Mouse (Mus musculus): ENCODE measurements around the gene Arl15. TPM values are rescaled to one million over a fixed set of nuclear protein-coding genes. Genes with fewer than 3 reads are reported as not detected.

Gene Arl15
- total and polyA plus RNA-seq, 3 experiments = 3.2 to 9.6 (median 9.1) TPM

- Histone ChIP-seq H3K9ac (ENCODE audit: low read depth, low read length) (no peak overlapping the region), H3K4me1 (ENCODE audit: control insufficient read depth, insufficient read depth, low read length) (peaks cover 3% of the 10 kb centered on the region), H3K79me2 (replicated peaks; ENCODE audit: control insufficient read depth, insufficient read depth, low read length) (peaks cover 12% of the 10 kb centered on the region), H3K27me3 (ENCODE audit: control insufficient read depth, insufficient read depth, low read length) (no peaks in the 10 kb centered on the region), H3K27ac (no peak overlapping the region), H3K4me3 (no peak overlapping the region), H3K36me3 (ENCODE audit: control insufficient read depth, insufficient read depth, low read length) (no peaks in the 10 kb centered on the region)
- no peak for DNase-seq
- TF ChIP-seq POLR2A (IDR thresholded peaks at IDR 0.05; ENCODE audit: insufficient read depth, low read depth, low read length) (no peak), EP300 (IDR thresholded peaks at IDR 0.05; ENCODE audit: insufficient read depth, low read depth, low read length) (no peak), CTCF (IDR thresholded peaks at IDR 0.05) (no peak)
- intact Hi-C loops (cut with DNase I) = no loop called here
- WGBS = 96% methylated on average over 3 of the region's 3 CpGs
These were observed 25.9 kb downstream of the Arl15 start for GRCm38 (mm10) chr13:113820176-113820575.

- H3K36me3 ChIP-seq (ENCODE audit: control insufficient read depth, insufficient read depth, low read length) = no peaks in the 10 kb centered on the region
- intact Hi-C loops (cut with DNase I) = no loop called here
- WGBS = 95% methylated on average over 12 of the region's 12 CpGs
These were observed 27.6 kb downstream of the Arl15 start for GRCm38 (mm10) chr13:113821891-113822290.

GRCm38 (mm10) chr13:113824027-113824426 is 29.7 kb downstream of the Arl15 start:
- H3K27me3 ChIP-seq (ENCODE audit: control insufficient read depth, insufficient read depth, low read length) = no peaks in the 10 kb centered on the region
- H3K4me3 ChIP-seq = no peak overlapping the region
- H3K9ac ChIP-seq (ENCODE audit: low read depth, low read length) = no peak overlapping the region
- peaks cover 3% of the 10 kb centered on the region for H3K4me1 ChIP-seq (ENCODE audit: control insufficient read depth, insufficient read depth, low read length)
- DNase-seq = no peak
- TF ChIP-seq POLR2A (IDR thresholded peaks at IDR 0.05; ENCODE audit: insufficient read depth, low read depth, low read length) = no peak
- TF ChIP-seq CTCF (IDR thresholded peaks at IDR 0.05) = no peak
- TF ChIP-seq EP300 (IDR thresholded peaks at IDR 0.05; ENCODE audit: insufficient read depth, low read depth, low read length) = no peak
- H3K79me2 ChIP-seq (replicated peaks; ENCODE audit: control insufficient read depth, insufficient read depth, low read length) = peaks cover 4% of the 10 kb centered on the region
- intact Hi-C loops (cut with DNase I) = no loop called here
- H3K36me3 ChIP-seq (ENCODE audit: control insufficient read depth, insufficient read depth, low read length) = no peaks in the 10 kb centered on the region
- 30% methylated on average over 3 of the region's 3 CpGs for WGBS
- no peak overlapping the region; the same call in 1 of the 2 replicates for H3K27ac ChIP-seq

More at GRCm38 (mm10) chr13:113821891-113822290, 27.6 kb downstream of the Arl15 start:
- no peaks in the 10 kb centered on the region for H3K27me3 ChIP-seq (ENCODE audit: control insufficient read depth, insufficient read depth, low read length)
- no peak overlapping the region for H3K27ac ChIP-seq
- no peak overlapping the region for H3K4me3 ChIP-seq
- H3K79me2 ChIP-seq (replicated peaks; ENCODE audit: control insufficient read depth, insufficient read depth, low read length) = peaks cover 6% of the 10 kb centered on the region
- peaks cover 3% of the 10 kb centered on the region for H3K4me1 ChIP-seq (ENCODE audit: control insufficient read depth, insufficient read depth, low read length)
- TF ChIP-seq CTCF (IDR thresholded peaks at IDR 0.05) (no peak), EP300 (IDR thresholded peaks at IDR 0.05; ENCODE audit: insufficient read depth, low read depth, low read length) (no peak), POLR2A (IDR thresholded peaks at IDR 0.05; ENCODE audit: insufficient read depth, low read depth, low read length) (no peak)
- no peak for DNase-seq
- no peak overlapping the region for H3K9ac ChIP-seq (ENCODE audit: low read depth, low read length)

- no peak for DNase-seq
- Histone ChIP-seq H3K27ac (no peak overlapping the region), H3K36me3 (ENCODE audit: control insufficient read depth, insufficient read depth, low read length) (no peaks in the 10 kb centered on the region), H3K4me1 (ENCODE audit: control insufficient read depth, insufficient read depth, low read length) (peaks cover 2% of the 10 kb centered on the region), H3K79me2 (replicated peaks; ENCODE audit: control insufficient read depth, insufficient read depth, low read length) (no peaks in the 10 kb centered on the region), H3K27me3 (ENCODE audit: control insufficient read depth, insufficient read depth, low read length) (no peaks in the 10 kb centered on the region), H3K4me3 (no peak overlapping the region), H3K9ac (ENCODE audit: low read depth, low read length) (no peak overlapping the region)
- 91% methylated on average over 3 of the region's 3 CpGs for WGBS
- TF ChIP-seq POLR2A (IDR thresholded peaks at IDR 0.05; ENCODE audit: insufficient read depth, low read depth, low read length) (no peak), EP300 (IDR thresholded peaks at IDR 0.05; ENCODE audit: insufficient read depth, low read depth, low read length) (no peak), CTCF (IDR thresholded peaks at IDR 0.05) (no peak)
- intact Hi-C loops (cut with DNase I) = no loop called here
These were observed 34.3 kb downstream of the Arl15 start for GRCm38 (mm10) chr13:113828633-113829032.

GRCm38 (mm10) chr13:113829079-113829478 is 34.8 kb downstream of the Arl15 start:
- Histone ChIP-seq H3K4me1 (ENCODE audit: control insufficient read depth, insufficient read depth, low read length) (peaks cover 1% of the 10 kb centered on the region), H3K36me3 (ENCODE audit: control insufficient read depth, insufficient read depth, low read length) (no peaks in the 10 kb centered on the region), H3K79me2 (replicated peaks; ENCODE audit: control insufficient read depth, insufficient read depth, low read length) (peaks cover under 1% of the 10 kb centered on the region; the same call in 1 of the 2 replicates), H3K27me3 (ENCODE audit: control insufficient read depth, insufficient read depth, low read length) (no peaks in the 10 kb centered on the region), H3K4me3 (no peak overlapping the region), H3K27ac (no peak overlapping the region), H3K9ac (ENCODE audit: low read depth, low read length) (no peak overlapping the region)
- WGBS = 78% methylated on average over 2 of the region's 2 CpGs
- no peak for DNase-seq
- intact Hi-C loops (cut with DNase I) = no loop called here
- TF ChIP-seq CTCF (IDR thresholded peaks at IDR 0.05) (no peak), EP300 (IDR thresholded peaks at IDR 0.05; ENCODE audit: insufficient read depth, low read depth, low read length) (no peak), POLR2A (IDR thresholded peaks at IDR 0.05; ENCODE audit: insufficient read depth, low read depth, low read length) (no peak)

- no peaks in the 10 kb centered on the region for H3K36me3 ChIP-seq (ENCODE audit: control insufficient read depth, insufficient read depth, low read length)
- H3K27me3 ChIP-seq (ENCODE audit: control insufficient read depth, insufficient read depth, low read length) = no peaks in the 10 kb centered on the region
- TF ChIP-seq EP300 (IDR thresholded peaks at IDR 0.05; ENCODE audit: insufficient read depth, low read depth, low read length) (no peak), CTCF (IDR thresholded peaks at IDR 0.05) (no peak), POLR2A (IDR thresholded peaks at IDR 0.05; ENCODE audit: insufficient read depth, low read depth, low read length) (no peak)
- peaks cover 2% of the 10 kb centered on the region; the same call in 1 of the 2 replicates for H3K79me2 ChIP-seq (replicated peaks; ENCODE audit: control insufficient read depth, insufficient read depth, low read length)
- peaks cover 2% of the 10 kb centered on the region for H3K4me1 ChIP-seq (ENCODE audit: control insufficient read depth, insufficient read depth, low read length)
- H3K27ac ChIP-seq = no peak overlapping the region
- 88% methylated on average over 3 of the region's 3 CpGs for WGBS
- no peak for DNase-seq
- H3K9ac ChIP-seq (ENCODE audit: low read depth, low read length) = no peak overlapping the region
- intact Hi-C loops (cut with DNase I) = no loop called here
- H3K4me3 ChIP-seq = no peak overlapping the region
These were observed 36.5 kb downstream of the Arl15 start for GRCm38 (mm10) chr13:113830805-113831204.

All from heart, adult 2 months (tissue).